Mouse (Mus musculus) heart, embryonic 13.5 days (tissue): ENCODE data around the gene Lpcat1. TPM values are rescaled to one million over a fixed set of nuclear protein-coding genes. Genes with fewer than 3 reads are reported as not detected.
A peak's percentile ranks its signal among the peaks of the same experiment; 100 is the strongest.

Experiments used
- ATAC-seq: fragments of 200-750 bp; cut with Nextera tagmentation; 2 replicates; pipeline ENCODE4 v1.8.0; 2017; ENCODE audit warnings: moderate TSS enrichment; ENCODE audit not compliant: insufficient number of reproducible peaks, low FRiP score, low TSS enrichment; ENCODE audit errors: extremely low read depth
- H3K27ac ChIP-seq: fragments of 300-500 bp; sonication (generic); replicated peaks from 2 replicates; pipeline ENCODE4 v1.5.1; 2015; ENCODE audit warnings: moderate library complexity, mild to moderate bottlenecking, inconsistent platforms
- H3K27me3 ChIP-seq: fragments of 300-500 bp; sonication (generic); replicated peaks from 2 replicates; pipeline ENCODE4 v1.6.1; 2015; ENCODE audit warnings: mild to moderate bottlenecking, inconsistent platforms
- H3K36me3 ChIP-seq: fragments of 300-500 bp; sonication (generic); 2 replicates; pipeline ENCODE4 v1.6.1; 2015; ENCODE audit warnings: mild to moderate bottlenecking, inconsistent platforms
- H3K4me1 ChIP-seq: fragments of 300-500 bp; sonication (generic); 2 replicates; pipeline ENCODE4 v1.6.1; 2015; ENCODE audit warnings: inconsistent platforms
- H3K4me2 ChIP-seq: fragments of 300-500 bp; sonication (generic); 2 replicates; pipeline ENCODE4 v1.6.1; 2015; ENCODE audit warnings: inconsistent platforms, mild to moderate bottlenecking, moderate library complexity
- H3K4me3 ChIP-seq: fragments of 300-500 bp; sonication (generic); 2 replicates; pipeline ENCODE4 v1.5.1; 2015; ENCODE audit warnings: moderate library complexity, mild to moderate bottlenecking, inconsistent platforms
- H3K9ac ChIP-seq: fragments of 300-500 bp; sonication (generic); 2 replicates; pipeline ENCODE4 v1.6.1; 2015; ENCODE audit warnings: inconsistent platforms, mild to moderate bottlenecking, moderate library complexity
- H3K9me3 ChIP-seq: fragments of 300-500 bp; sonication (generic); 2 replicates; pipeline ENCODE4 v1.6.1; 2016; ENCODE audit warnings: inconsistent platforms
- WGBS: fragments of 180-500 bp; shearing (Covaris S2); methylation state at CpG from one replicate; pipeline ENCODE4 v1.1.7; 2015; ENCODE audit warnings: mixed read lengths; 5-methylcytosine and 5-hydroxymethylcytosine counted together
- polyA plus RNA-seq: library from polyadenylated mRNA; unstranded; fragments of >200 nt; fragmentation: Nextera tagmentation; extraction: Ambion mirVana; gene quantifications from 2 replicates; pipeline ENCODE4 v1.2.1, GENCODE M21; 2015

Gene Lpcat1
- polyA plus RNA-seq, 1 experiment from 2014 or later, result 16.0 TPM

- no peak for ATAC-seq
- Histone ChIP-seq H3K4me2 (no peak overlapping the region), H3K27ac (no peak overlapping the region), H3K36me3 (no peaks in the 10 kb centered on the region), H3K9ac (no peak overlapping the region), H3K27me3 (no peaks in the 10 kb centered on the region; the same call in 1 of the 2 replicates), H3K9me3 (no peaks in the 10 kb centered on the region), H3K4me3 (no peak overlapping the region), H3K4me1 (no peaks in the 10 kb centered on the region)
- WGBS, result 67% methylated on average over 15 of the region's 15 CpGs
These were observed 33.1 kb upstream of the Lpcat1 start for GRCm38 (mm10) chr13:73433681-73434535.

GRCm38 (mm10) chr13:73434687-73435086, 32.3 kb upstream of the Lpcat1 start:
- no peaks in the 10 kb centered on the region for H3K36me3 ChIP-seq
- H3K27ac ChIP-seq, result no peak overlapping the region

GRCm38 (mm10) chr13:73435662-73436061, 31.3 kb upstream of the Lpcat1 start:
- no peaks in the 10 kb centered on the region for H3K36me3 ChIP-seq
- no peaks in the 10 kb centered on the region; the same call in 1 of the 2 replicates for H3K27me3 ChIP-seq
- 73% methylated on average over 7 of the region's 7 CpGs for WGBS
- no peaks in the 10 kb centered on the region for H3K4me1 ChIP-seq
- H3K4me2 ChIP-seq, result no peak overlapping the region
- ATAC-seq, result no peak
- H3K27ac ChIP-seq, result no peak overlapping the region
- H3K4me3 ChIP-seq, result no peak overlapping the region
- H3K9me3 ChIP-seq, result no peaks in the 10 kb centered on the region
- H3K9ac ChIP-seq, result no peak overlapping the region

More at GRCm38 (mm10) chr13:73434687-73435086, 32.3 kb upstream of the Lpcat1 start:
- H3K4me3 ChIP-seq, result no peak overlapping the region
- H3K4me1 ChIP-seq, result no peaks in the 10 kb centered on the region
- no peak overlapping the region for H3K4me2 ChIP-seq
- WGBS, result 75% methylated on average over 5 of the region's 5 CpGs
- H3K9me3 ChIP-seq, result no peaks in the 10 kb centered on the region
- no peak overlapping the region for H3K9ac ChIP-seq
- ATAC-seq, result no peak
- H3K27me3 ChIP-seq, result no peaks in the 10 kb centered on the region; the same call in 1 of the 2 replicates

- Histone ChIP-seq H3K9me3 (no peaks in the 10 kb centered on the region), H3K9ac (no peak overlapping the region)
- 78% methylated on average over 9 of the region's 9 CpGs for WGBS
These were observed 27.9 kb upstream of the Lpcat1 start for GRCm38 (mm10) chr13:73439057-73439456.

GRCm38 (mm10) chr13:73441032-73441431, 26.0 kb upstream of the Lpcat1 start:
- no peak for ATAC-seq
- H3K36me3 ChIP-seq, result no peaks in the 10 kb centered on the region
- H3K4me3 ChIP-seq, result no peak overlapping the region
- 77% methylated on average over 4 of the region's 4 CpGs for WGBS
- peaks cover 15% of the 10 kb centered on the region for H3K4me1 ChIP-seq
- H3K27ac ChIP-seq, result no peak overlapping the region
- no peak overlapping the region for H3K9ac ChIP-seq
- no peak overlapping the region for H3K4me2 ChIP-seq
- H3K9me3 ChIP-seq, result no peaks in the 10 kb centered on the region
- no peaks in the 10 kb centered on the region; the same call in 1 of the 2 replicates for H3K27me3 ChIP-seq

More at GRCm38 (mm10) chr13:73439057-73439456, 27.9 kb upstream of the Lpcat1 start:
- no peaks in the 10 kb centered on the region for H3K4me1 ChIP-seq
- no peaks in the 10 kb centered on the region for H3K36me3 ChIP-seq
- H3K4me3 ChIP-seq, result no peak overlapping the region
- H3K27ac ChIP-seq, result no peak overlapping the region
- H3K27me3 ChIP-seq, result no peaks in the 10 kb centered on the region; the same call in 1 of the 2 replicates
- no peak overlapping the region for H3K4me2 ChIP-seq
- ATAC-seq, result no peak

- Histone ChIP-seq H3K36me3 (no peaks in the 10 kb centered on the region), H3K4me1 (peaks cover 22% of the 10 kb centered on the region), H3K27me3 (no peaks in the 10 kb centered on the region; the same call in 1 of the 2 replicates), H3K4me2 (no peak overlapping the region), H3K9ac (no peak overlapping the region), H3K4me3 (no peak overlapping the region), H3K9me3 (no peaks in the 10 kb centered on the region), H3K27ac (no peak overlapping the region)
- 86% methylated on average over 5 of the region's 5 CpGs for WGBS
- no peak for ATAC-seq
These were observed 25.3 kb upstream of the Lpcat1 start for GRCm38 (mm10) chr13:73441686-73442085.

DNA sequence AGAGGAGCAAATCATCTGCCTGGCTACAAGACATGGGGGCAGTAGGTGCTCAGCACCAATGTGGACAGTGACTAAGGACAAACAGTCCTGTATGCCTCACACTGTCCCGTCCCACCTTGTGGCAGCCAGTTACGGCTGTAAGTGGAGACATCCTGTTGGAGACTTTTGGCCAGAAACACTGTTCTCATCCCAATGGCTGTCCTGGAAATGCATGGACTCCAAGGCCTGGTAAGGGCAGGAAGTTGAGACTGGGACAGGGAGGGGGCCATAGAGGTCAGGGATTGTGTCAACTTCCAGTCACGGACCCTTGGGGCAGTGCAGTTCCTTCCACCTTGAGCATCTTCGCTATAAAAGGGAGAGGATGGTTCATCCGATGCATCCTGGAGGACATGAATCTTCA, 24.6 kb upstream of the Lpcat1 start:
- Histone ChIP-seq H3K4me2 (no peak overlapping the region), H3K9ac (no peak overlapping the region), H3K27ac (no peak overlapping the region), H3K4me1 (peaks cover 27% of the 10 kb centered on the region), H3K9me3 (no peaks in the 10 kb centered on the region), H3K27me3 (no peaks in the 10 kb centered on the region; the same call in 1 of the 2 replicates), H3K36me3 (no peaks in the 10 kb centered on the region), H3K4me3 (no peak overlapping the region)
- WGBS, result 73% methylated on average over 5 of the region's 5 CpGs
- no peak for ATAC-seq

GRCm38 (mm10) chr13:73443093-73443821, 23.7 kb upstream of the Lpcat1 start:
- no peaks in the 10 kb centered on the region for H3K36me3 ChIP-seq
- no peaks in the 10 kb centered on the region; the same call in 1 of the 2 replicates for H3K27me3 ChIP-seq
- 73% methylated on average over 4 of the region's 4 CpGs for WGBS
- no peak overlapping the region for H3K4me2 ChIP-seq
- no peaks in the 10 kb centered on the region for H3K9me3 ChIP-seq
- H3K9ac ChIP-seq, result no peak overlapping the region
- ATAC-seq, result no peak
- no peak overlapping the region for H3K4me3 ChIP-seq
- H3K27ac ChIP-seq, result no peak overlapping the region
- H3K4me1 ChIP-seq, result peaks cover 35% of the 10 kb centered on the region

GRCm38 (mm10) chr13:73445087-73445486, 21.9 kb upstream of the Lpcat1 start:
- Histone ChIP-seq H3K27me3 (peaks cover 3% of the 10 kb centered on the region), H3K36me3 (no peaks in the 10 kb centered on the region), H3K9ac (no peak overlapping the region), H3K9me3 (no peaks in the 10 kb centered on the region), H3K27ac (no peak overlapping the region), H3K4me3 (no peak overlapping the region), H3K4me2 (no peak overlapping the region), H3K4me1 (peaks cover 37% of the 10 kb centered on the region)
- 74% methylated on average over 2 of the region's 2 CpGs for WGBS
- no peak for ATAC-seq

DNA sequence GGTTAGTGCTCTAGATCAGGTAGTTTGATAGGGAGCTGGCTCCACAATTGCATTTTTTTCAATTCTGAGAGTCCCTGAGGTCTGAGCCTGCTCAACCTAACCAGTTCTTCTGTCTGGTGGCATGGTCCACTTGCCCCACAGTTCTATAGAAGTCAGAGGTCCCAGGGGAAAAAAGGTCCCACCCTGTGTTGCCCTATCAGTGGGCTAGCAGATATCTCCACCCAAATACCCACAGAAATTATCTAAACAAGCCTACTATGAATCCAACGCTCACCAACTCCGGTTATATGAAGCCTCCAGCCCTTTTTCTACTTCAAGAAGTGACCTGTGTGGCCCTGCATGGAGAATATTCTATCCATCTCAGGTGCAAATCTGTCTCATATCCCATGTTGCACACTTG, 20.9 kb upstream of the Lpcat1 start:
- Histone ChIP-seq H3K4me1 (peaks cover 37% of the 10 kb centered on the region), H3K9me3 (no peaks in the 10 kb centered on the region), H3K27ac (0 out of 2 replicates have a peak overlapping the region, but pooled peaks have one; percentile 61), H3K36me3 (no peaks in the 10 kb centered on the region), H3K4me3 (no peak overlapping the region), H3K4me2 (peak overlapping the region; percentile 2; the same call in 1 of the 2 replicates), H3K9ac (no peak overlapping the region), H3K27me3 (peaks cover 13% of the 10 kb centered on the region)
- 82% methylated on average over 2 of the region's 2 CpGs for WGBS
- no peak for ATAC-seq

DNA sequence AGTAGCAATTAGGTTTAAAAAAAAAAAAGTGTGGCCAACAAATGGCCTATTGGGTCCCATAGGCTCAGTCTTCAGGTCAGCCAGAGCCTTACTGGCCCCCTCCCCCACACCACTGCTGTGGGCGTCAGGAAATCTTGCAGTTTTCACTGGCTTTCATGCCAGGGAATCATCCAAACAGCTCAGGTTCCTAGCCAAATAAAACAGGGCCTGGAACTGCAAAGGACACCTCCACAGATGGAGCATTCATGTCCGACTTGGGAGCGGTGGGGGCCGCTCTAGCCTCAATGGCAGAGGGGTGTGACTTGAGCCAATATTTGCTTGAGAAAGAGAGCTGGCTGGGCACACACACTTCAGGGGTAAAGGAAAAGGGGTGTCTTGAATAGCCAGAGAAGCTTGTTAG, 20.5 kb upstream of the Lpcat1 start:
- H3K4me1 ChIP-seq, result peaks cover 37% of the 10 kb centered on the region

More for the DNA sequence above, 20.5 kb upstream of the Lpcat1 start:
- H3K9ac ChIP-seq, result 0 out of 2 replicates have a peak overlapping the region, but pooled peaks have one; percentile 24
- peak overlapping the region; percentile 2; the same call in 1 of the 2 replicates for H3K4me2 ChIP-seq
- no peaks in the 10 kb centered on the region for H3K9me3 ChIP-seq
- ATAC-seq, result no peak
- peak overlapping the region; percentile 61 for H3K27ac ChIP-seq
- whole genome bisulfite sequencing, result 53% methylated on average over 4 of the region's 4 CpGs
- no peak overlapping the region for H3K4me3 ChIP-seq
- H3K36me3 ChIP-seq, result no peaks in the 10 kb centered on the region
- peaks cover 13% of the 10 kb centered on the region for H3K27me3 ChIP-seq
